Mouse (Mus musculus) heart, postnatal 0 days (tissue): ENCODE measurements at regions not wholly inside any gene's neighbourhood (a gene's known extent, or its start where the extent isn't known, plus 50 kb on each side); places are given as distances from the start of the nearest gene placed in this dataset.

ENCODE experiments used
- ATAC-seq: fragments of 200-750 bp; cut with Nextera tagmentation; 2 replicates; pipeline ENCODE4 v1.8.0; 2017; ENCODE audit warnings: low read depth, moderate number of reproducible peaks, moderate library complexity; ENCODE audit not compliant: insufficient read depth
- DNase-seq: peaks from one replicate; pipeline ENCODE4 v3.0.0-alpha.2; 2016; ENCODE audit warnings: low spot score
- H3K27ac ChIP-seq: fragments of 300-500 bp; sonication (generic); 2 replicates; pipeline ENCODE4 v1.5.1; 2014; ENCODE audit warnings: low read depth, mild to moderate bottlenecking
- H3K27me3 ChIP-seq: fragments of 300-500 bp; sonication (generic); 2 replicates; pipeline ENCODE4 v1.6.1; 2014; ENCODE audit warnings: low read length, mixed read lengths; ENCODE audit not compliant: control insufficient read depth, insufficient read depth
- H3K36me3 ChIP-seq: fragments of 300-500 bp; sonication (generic); replicated peaks from 2 replicates; pipeline ENCODE4 v1.6.1; 2014; ENCODE audit warnings: low read length, mixed read lengths; ENCODE audit not compliant: control insufficient read depth, insufficient read depth
- H3K4me1 ChIP-seq: fragments of 300-500 bp; sonication (generic); 2 replicates; pipeline ENCODE4 v1.6.1; 2014; ENCODE audit warnings: antibody characterized with exemption; ENCODE audit not compliant: control insufficient read depth, insufficient read depth
- H3K4me2 ChIP-seq: fragments of 300-500 bp; sonication (generic); 2 replicates; pipeline ENCODE4 v1.6.1; 2014; ENCODE audit warnings: low read depth, mild to moderate bottlenecking, low read length, moderate library complexity
- H3K4me3 ChIP-seq: fragments of 300-500 bp; sonication (generic); 2 replicates; pipeline ENCODE4 v1.5.1; 2014; ENCODE audit warnings: low read depth, low read length
- H3K9ac ChIP-seq: fragments of 300-500 bp; sonication (generic); replicated peaks from 2 replicates; pipeline ENCODE4 v1.6.1; 2014; ENCODE audit warnings: low read depth, low read length, mixed read lengths
- H3K9me3 ChIP-seq: fragments of 300-500 bp; sonication (generic); replicated peaks from 2 replicates; pipeline ENCODE4 v1.6.1; 2016; ENCODE audit warnings: low read length; ENCODE audit not compliant: control insufficient read depth
- CTCF ChIP-seq: IDR thresholded peaks from 2 replicates; pipeline ENCODE4 v1.5.1; 2016; ENCODE audit warnings: antibody characterized with exemption, control low read depth, low read depth
- EP300 ChIP-seq: IDR thresholded peaks from 2 replicates; pipeline ENCODE4 v1.6.1; 2016; ENCODE audit warnings: antibody characterized with exemption, low read depth
- WGBS: fragments of 180-500 bp; shearing (Covaris S2); extraction: QIAGEN DNeasy Blood & Tissue Kit; methylation state at CpG from one replicate; pipeline ENCODE4 v1.1.7; 2014; 5-methylcytosine and 5-hydroxymethylcytosine counted together

DNA sequence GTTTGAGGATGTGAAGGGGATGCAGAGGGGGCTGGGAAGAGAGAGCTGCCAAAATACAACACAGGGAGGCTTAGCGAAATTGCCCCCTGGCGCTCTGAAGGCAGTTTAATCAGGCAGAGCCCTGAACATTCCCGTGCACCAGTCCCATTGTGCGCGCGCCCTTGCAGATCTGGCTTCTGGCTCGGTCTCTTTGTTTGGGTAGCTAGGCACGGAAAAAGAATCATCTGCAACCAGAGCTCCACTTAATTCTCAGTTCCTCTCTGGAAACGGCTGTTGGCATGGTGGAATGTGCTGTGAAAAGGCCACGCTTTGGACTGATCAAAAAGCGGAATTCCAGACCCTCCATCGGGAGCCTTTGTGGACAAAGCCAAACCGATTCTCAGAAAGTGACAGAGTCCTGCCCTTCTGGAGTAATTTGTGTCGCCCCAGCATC, 55.6 kb upstream of the Rad23b start:
- no peak for ATAC-seq

DNA sequence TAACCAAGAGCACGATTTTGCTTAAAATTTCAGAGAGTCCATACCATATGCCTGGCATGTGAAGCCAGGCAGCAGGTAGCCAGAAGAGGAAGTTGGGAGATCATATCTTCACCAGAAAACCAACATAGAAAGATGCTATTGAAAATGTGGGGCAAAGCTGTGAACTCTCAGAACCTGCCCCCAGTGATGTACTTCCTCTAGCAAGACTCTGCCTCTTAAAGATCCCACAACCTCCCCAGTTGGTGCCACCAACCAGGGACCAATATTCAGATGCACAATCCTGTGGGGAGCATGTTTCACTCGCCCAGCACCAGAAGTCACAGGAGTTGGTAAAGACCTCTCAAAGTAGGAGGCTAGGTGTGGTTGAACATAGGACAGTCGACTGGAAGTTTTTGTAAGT, 52.0 kb upstream of the Rad23b start:
- Histone ChIP-seq H3K4me2 (no peak overlapping the region), H3K27me3 (no peaks in the 10 kb centered on the region), H3K36me3 (no peaks in the 10 kb centered on the region), H3K9me3 (no peaks in the 10 kb centered on the region), H3K27ac (no peak overlapping the region), H3K9ac (no peak overlapping the region), H3K4me3 (no peak overlapping the region), H3K4me1 (no peaks in the 10 kb centered on the region)
- DNase-seq (no peak), ATAC-seq (no peak)
- TF ChIP-seq CTCF (no peak), EP300 (no peak)
- 72% methylated on average over 3 of the region's 3 CpGs for WGBS

More for the DNA sequence above, 55.6 kb upstream of the Rad23b start:
- no peaks in the 10 kb centered on the region for H3K4me1 ChIP-seq
- peak overlapping the region; percentile 46 for H3K4me3 ChIP-seq
- peak; percentile 16 for DNase-seq
- WGBS, result 1% methylated on average over 14 of the region's 14 CpGs
- H3K4me2 ChIP-seq, result peak overlapping the region; percentile 66
- TF ChIP-seq EP300 (no peak), CTCF (no peak)
- peak overlapping the region; percentile 28; the same call in 1 of the 2 replicates for H3K9ac ChIP-seq
- no peak overlapping the region for H3K27ac ChIP-seq
- no peaks in the 10 kb centered on the region for H3K27me3 ChIP-seq
- no peaks in the 10 kb centered on the region for H3K9me3 ChIP-seq
- no peaks in the 10 kb centered on the region for H3K36me3 ChIP-seq
